Mouse (Mus musculus) adrenal gland, postnatal 10 days (tissue): ENCODE measurements around the gene Med13l. TPM values are rescaled to one million over a fixed set of nuclear protein-coding genes. Genes with fewer than 3 reads are reported as not detected.

ENCODE experiments used
- DNase-seq: peaks from one replicate; pipeline ENCODE4 v3.0.0; 2021; ENCODE audit warnings: mixed read lengths
- long read RNA-seq, 2 experiments: library from polyadenylated mRNA; stranded (forward); transcript quantifications; one replicate each; pipeline ENCODE4 v2.0.0; 2021
- total RNA-seq, 2 experiments: library from RNA; stranded (reverse); gene quantifications; 2 replicates each; pipeline ENCODE4 v1.2.3; 2021

The Med13l gene
- total RNA-seq = 10 to 100 TPM; 39.0 to 43.6 TPM
- long read RNA-seq, experiment 1, partial matches to known transcripts = 9 of 10 reads
- long read RNA-seq, experiment 1, other reads (novel, unspliced or antisense) = 1 of 10 reads
- long read RNA-seq, experiment 2, partial matches to known transcripts = 1 of 2 reads
- long read RNA-seq, experiment 2, other reads (novel, unspliced or antisense) = 1 of 2 reads

DNA sequence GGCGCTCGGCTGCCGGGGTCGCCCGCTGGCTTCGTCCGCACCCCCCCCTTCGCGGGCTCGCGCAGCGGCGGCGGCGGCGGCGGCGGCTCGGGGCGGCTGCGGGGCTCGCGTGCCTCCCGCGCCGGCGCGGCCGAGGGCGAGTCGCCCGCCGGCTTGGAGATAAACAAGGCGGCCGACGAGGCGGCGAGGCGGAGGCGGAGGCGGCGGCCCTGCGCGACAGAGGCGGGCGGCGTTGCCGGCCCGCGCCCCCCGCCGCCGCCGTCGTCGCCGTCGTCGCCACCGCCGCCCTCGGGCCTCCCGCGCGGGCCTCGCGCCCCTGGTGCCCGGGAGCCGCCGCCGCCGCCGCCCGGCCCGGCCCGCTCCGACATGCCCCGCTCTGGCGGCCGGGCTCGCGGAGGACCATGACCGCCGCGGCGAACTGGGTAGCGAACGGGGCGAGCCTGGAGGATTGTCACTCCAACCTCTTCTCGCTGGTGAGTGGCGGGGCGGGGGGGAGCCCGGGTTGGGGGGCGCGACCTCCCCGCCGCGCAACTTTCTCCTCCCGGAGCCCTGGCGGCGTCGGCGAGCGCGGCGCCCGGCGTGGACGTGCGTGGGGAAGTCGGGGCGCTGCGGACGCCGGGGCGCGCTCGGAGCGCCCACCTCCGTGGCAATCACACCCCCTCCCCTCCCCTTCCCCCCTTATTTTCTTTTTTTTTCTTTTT is at the start of gene Med13l:
Gene Med13l, plus strand, starts transcription at position 295 of the 701 bp plus-strand sequence.
- DNase-seq = peak; percentile 86

DNA sequence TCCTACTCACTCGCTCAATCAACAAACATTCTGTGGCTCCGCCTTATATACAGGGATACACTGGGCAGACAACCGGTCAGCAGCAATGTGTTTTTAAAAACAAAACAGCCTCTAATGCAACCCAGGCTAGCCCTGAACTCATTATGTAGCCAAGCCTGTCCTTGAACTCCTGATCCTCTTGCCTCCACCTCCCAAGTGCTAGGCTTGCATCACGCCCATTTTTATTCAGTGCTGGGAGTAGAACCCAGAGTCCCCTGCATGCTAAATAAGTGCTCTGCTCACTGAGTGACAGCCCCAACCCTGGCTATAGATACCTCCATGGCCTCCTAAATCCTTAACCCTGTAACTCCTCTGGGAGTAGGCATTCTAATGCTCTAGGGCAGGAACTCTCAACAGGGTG is 49.5 kb upstream of the Med13l start:
- DNase-seq = no peak

DNA sequence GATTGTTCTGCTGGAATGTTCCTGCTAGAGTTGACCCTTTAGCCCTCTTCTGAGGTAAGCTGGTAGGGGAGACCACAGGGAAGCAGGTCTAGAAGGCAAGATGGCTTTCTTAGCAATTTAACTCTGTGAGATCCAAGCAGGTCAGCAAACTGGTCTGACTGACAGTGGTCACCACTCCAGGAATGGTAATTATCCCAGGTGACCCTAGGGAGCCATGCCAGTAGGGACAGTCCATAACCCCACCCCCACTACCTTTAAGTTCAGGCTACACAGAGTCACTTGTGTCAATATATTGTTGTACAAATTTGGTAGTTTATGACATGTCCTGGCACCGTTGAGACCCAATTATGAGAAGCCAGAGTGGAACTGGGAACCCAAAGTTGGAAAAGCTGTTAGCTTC is 47.5 kb upstream of the Med13l start:
- no peak for DNase-seq

DNA sequence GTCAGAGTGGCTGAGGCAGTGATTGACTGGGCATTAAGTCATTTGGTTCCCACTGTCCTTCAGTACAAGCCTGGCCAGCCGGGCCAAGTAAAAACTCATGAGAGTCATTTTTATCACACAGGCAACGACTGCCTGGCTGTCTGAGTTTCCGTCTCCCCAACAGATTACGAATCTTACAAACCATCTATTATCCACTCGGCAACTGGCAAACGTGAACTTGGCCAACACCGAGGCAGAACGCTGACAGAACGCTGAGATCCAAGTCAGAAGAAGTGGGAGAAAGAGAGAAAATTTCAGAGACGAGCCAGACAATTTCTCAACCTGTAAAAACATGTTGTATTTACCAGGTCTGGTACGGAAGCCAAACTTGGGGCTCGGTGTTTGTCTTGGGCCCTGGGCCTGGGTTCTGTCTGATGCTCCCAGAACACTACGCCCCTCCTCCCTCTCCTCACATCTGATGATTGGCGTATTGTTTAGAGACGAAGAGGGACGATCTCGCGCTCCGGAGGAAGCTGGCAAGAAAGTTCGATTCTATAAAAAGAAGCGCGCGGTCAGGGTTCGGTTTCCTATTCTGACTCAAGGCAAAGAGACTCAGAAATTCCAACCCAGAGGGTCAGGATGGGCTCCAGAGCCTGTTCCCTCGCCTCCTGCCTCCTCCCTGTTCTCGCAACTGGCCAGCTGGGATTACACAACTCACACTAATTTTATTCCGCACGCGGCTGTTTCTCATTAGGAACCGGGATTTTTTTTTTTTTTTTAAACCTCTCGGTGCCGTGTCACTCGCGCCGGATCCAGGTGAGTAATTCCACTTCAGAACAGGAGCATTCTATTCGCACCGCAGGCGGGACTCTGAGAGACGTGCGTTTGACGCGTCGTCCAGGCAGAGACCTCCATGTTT is 46.6 kb upstream of the Med13l start:
- peak; percentile 57 for DNase-seq

GRCm38 (mm10) chr5:118514527-118514831 is 46.0 kb upstream of the Med13l start:
- DNase-seq = no peak

- no peak for DNase-seq
These were observed 45.6 kb upstream of the Med13l start for GRCm38 (mm10) chr5:118514842-118515241.

GRCm38 (mm10) chr5:118515280-118515721 is 45.2 kb upstream of the Med13l start:
- no peak for DNase-seq

DNA sequence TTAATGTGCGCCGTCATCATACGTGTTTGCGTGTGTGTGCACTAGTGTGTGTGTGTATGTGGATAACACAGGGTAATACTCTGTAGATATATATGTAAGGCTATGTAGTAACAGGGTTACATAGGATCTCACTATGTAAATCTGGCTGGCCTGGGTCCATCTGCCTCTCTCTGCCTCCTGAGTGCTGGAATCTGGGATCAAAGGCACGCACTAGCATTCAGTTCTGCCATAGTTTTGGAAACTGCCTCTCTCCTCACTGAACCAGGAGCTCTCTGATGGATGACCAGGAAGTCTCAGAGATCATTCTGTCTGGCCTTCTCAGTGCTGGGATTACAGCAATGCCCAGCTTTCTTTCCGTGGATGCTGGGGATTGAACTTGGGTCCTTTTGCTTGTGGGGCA is 44.4 kb upstream of the Med13l start:
- no peak for DNase-seq

- DNase-seq = no peak
These were observed 44.0 kb upstream of the Med13l start for GRCm38 (mm10) chr5:118516470-118516869.

DNA sequence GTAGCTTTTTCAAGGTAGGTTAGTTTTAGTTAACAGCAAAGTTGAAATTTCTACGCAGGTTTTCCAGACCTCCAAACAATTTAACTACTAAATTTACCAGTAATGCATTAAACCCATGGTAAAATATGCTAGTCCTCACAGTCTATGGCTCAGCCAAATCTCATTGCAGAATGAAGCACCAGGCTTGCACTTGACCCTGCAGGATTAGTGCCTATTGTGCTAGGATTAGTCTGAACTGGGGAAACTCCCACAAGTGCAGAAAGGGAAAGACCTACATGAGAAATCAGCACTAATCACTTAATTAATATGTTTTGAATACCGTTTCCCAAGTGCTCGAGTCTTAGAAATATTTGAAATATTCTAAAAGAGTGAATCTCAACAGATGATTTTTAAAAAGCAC is 40.0 kb upstream of the Med13l start:
- DNase-seq = no peak

GRCm38 (mm10) chr5:118524400-118524799 is 36.1 kb upstream of the Med13l start:
- no peak for DNase-seq

DNA sequence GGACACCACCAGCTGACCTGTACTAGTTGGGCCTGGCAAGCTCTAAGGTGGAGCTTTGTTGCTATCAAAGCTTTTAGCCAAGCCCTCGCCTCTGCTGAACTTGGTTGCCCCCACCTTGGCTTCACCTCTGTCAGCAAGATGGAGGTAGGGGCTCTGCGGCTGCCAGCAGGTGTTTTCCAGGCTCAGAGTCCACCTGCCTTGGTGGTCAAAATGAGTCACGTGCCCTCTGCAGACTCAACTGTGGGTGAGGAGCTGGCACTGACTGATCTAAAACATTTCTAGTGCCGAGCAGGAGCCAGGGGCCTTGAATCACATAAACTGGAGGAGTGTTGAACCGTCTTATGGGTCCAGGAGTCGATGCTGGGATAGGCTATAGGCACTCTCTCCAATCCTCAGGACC is 34.8 kb upstream of the Med13l start:
- DNase-seq = no peak

DNA sequence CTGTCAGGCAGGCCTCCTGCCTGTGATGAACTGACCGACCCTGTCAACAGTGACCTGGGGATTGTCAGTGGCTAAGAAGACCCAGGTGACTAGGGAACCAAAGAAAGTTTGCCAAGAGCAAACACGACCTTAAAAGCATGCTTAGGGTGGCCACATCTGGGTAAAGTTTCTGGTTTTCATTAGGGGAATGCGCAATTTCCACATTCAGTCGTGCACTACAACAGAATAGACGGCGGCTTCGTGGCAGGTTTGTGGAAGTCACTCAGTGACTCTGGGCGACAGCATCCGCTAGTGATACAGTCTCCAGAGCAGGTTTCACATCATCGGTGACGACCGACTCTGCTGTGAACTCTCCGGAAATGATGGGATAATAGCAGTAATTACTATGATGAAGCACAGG is 34.0 kb upstream of the Med13l start:
- DNase-seq = no peak

DNA sequence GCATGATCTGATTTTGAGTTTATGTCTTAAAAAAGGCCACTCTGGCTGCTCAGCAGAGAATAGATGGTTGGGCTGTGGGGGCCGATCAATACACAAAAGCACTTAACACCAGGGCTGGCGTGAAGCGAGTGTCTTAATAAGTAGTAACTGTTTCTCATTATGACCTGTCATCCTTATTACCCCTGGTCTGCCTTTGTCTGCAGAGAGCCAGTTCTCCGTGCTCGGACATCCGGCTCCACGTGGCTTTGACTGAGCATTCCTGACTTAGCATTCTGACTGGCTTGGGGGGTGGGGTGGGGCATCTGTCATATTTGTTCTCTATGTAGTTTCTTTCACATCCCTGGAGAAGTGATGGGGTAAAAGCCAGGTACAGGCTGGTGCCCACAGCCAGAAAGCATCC is 31.2 kb upstream of the Med13l start:
- DNase-seq = no peak

- DNase-seq = no peak
These were observed 28.4 kb upstream of the Med13l start for GRCm38 (mm10) chr5:118532125-118532524.

DNA sequence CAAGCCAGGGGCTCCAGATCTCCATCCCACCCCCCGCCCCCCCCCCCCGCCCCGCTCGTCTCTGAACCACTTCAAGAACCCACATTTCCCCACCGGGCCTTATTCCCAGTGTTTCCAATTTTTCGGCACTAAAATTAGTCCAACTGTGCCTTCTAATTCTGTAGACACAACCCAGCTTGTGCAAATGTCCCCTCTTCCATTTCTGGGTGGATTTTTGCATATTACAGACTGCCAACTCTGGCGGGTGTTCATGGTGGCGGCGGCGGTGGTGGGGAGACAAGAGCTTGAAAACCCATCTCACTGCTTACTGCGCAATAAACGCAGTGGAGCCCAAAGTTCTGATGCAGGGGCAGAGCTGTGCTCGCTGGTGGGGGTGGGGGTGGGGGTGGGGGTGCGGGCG is 27.8 kb upstream of the Med13l start:
- DNase-seq = no peak

GRCm38 (mm10) chr5:118534407-118534921 is 26.0 kb upstream of the Med13l start:
- DNase-seq = no peak

DNA sequence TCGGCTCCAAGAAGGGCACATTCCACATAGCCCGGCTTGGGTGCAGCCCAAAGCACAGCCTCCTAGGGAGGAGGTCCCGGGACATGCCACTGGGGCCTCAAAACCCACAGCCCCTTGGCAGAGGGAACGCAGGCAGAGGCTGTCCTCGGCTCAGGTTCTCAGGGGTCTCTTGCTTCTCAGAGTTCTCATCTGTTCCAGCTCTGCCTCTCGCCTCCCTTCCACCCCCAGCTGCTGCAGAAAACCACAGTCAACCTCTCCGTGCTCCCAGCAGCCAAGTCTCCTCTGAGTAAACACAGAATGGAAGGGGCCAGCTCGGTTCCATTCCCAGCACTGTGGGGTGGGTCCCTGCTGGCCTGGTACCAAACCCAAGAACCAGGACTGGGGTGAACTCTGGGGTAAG is 25.3 kb upstream of the Med13l start:
- no peak for DNase-seq

DNA sequence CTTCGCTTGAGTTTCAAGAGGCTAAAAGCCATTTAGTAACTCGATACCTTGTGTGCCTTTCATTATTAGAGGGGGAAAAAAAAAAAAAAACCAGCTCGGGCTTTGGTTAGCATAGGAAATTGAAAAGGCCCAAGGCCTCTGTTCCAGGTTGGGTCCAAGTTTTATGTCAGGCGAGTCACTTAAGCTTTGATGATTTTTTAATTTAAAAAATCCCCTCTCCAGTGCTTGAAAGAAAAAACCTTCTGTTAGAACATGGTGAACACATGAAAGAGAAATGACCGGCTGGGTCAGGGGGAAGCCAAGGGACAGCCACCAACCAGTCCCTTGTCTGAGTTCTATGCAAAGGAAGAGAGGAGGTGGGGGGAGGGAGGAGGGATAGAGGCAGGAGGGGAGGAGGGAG is 22.0 kb upstream of the Med13l start:
- no peak for DNase-seq

- DNase-seq = no peak
These were observed 16.7 kb upstream of the Med13l start for GRCm38 (mm10) chr5:118543816-118544215.

GRCm38 (mm10) chr5:118550493-118550892 is 10.0 kb upstream of the Med13l start:
- no peak for DNase-seq

DNA sequence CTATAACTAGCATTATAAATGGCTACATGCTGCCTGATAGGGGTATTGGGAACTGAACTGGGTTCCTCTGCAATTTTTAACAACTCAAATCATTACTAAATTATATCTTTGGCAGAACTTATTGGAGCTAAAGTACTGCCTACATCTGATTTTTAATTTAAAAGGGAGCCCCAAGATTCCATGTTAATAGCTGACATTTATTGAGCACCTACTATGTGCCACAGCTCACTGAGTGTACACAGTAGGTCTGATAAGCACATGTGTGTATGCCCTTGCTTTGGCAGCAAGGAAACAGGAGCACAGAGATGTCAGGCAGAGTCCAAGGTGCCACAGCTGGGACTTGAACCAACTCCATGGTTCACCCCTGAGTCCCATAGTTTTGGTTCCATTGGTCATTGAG is 7.2 kb upstream of the Med13l start:
- no peak for DNase-seq

DNA sequence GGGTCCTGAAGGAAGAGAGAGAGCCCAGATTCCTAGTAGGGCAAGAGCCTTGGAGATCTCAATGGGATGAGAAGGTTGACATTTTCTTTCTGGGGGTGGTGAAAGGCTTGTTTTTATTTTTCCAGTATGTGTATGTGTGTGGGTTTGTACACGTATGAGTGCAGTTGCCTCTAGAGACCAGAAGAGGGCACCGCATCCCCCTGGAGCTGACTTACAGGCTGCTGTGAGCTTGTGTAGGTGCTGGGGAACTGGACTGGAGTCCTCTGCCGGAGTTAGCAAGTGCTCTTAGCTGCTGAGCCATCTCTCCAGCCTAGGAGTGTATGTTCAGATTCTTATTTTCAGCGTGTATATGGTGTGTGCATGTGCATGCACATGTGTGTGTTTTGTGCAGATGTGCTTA is 5.2 kb upstream of the Med13l start:
- DNase-seq = no peak
